Mouse (Mus musculus) forebrain, embryonic 15.5 days (tissue): ENCODE measurements around the gene Hk1. TPM values are rescaled to one million over a fixed set of nuclear protein-coding genes. Genes with fewer than 3 reads are reported as not detected.

Experiments used
- ATAC-seq: fragments of 200-750 bp; cut with Nextera tagmentation; replicated peaks from 2 replicates; pipeline ENCODE4 v1.8.0; 2017; ENCODE audit warnings: mild to moderate bottlenecking, moderate TSS enrichment, moderate library complexity
- H3K27ac ChIP-seq: fragments of 300-500 bp; sonication (generic); replicated peaks from 2 replicates; pipeline ENCODE4 v1.5.1; 2015; ENCODE audit warnings: mild to moderate bottlenecking, inconsistent platforms
- H3K27me3 ChIP-seq: fragments of 300-500 bp; sonication (generic); 2 replicates; pipeline ENCODE4 v1.6.1; 2015; ENCODE audit warnings: inconsistent platforms
- H3K36me3 ChIP-seq: fragments of 300-500 bp; sonication (generic); 2 replicates; pipeline ENCODE4 v1.6.1; 2015; ENCODE audit warnings: mild to moderate bottlenecking, inconsistent platforms
- H3K4me1 ChIP-seq: fragments of 300-500 bp; sonication (generic); 2 replicates; pipeline ENCODE4 v1.6.1; 2015; ENCODE audit warnings: inconsistent platforms
- H3K4me2 ChIP-seq: fragments of 300-500 bp; sonication (generic); replicated peaks from 2 replicates; pipeline ENCODE4 v1.6.1; 2015; ENCODE audit warnings: mild to moderate bottlenecking, inconsistent platforms
- H3K4me3 ChIP-seq: fragments of 300-500 bp; sonication (generic); 2 replicates; pipeline ENCODE4 v1.5.1; 2015; ENCODE audit warnings: mild to moderate bottlenecking, inconsistent platforms
- H3K9ac ChIP-seq: fragments of 300-500 bp; sonication (generic); replicated peaks from 2 replicates; pipeline ENCODE4 v1.6.1; 2015; ENCODE audit warnings: mild to moderate bottlenecking, inconsistent platforms
- H3K9me3 ChIP-seq: fragments of 300-500 bp; sonication (generic); 2 replicates; pipeline ENCODE4 v1.6.1; 2016; ENCODE audit warnings: inconsistent platforms
- WGBS: fragments of 180-500 bp; shearing (Covaris S2); methylation state at CpG from one replicate; pipeline ENCODE4 v1.1.7; 2015; ENCODE audit warnings: mixed read lengths; 5-methylcytosine and 5-hydroxymethylcytosine counted together
- polyA plus RNA-seq: library from polyadenylated mRNA; unstranded; fragments of >200 nt; fragmentation: Nextera tagmentation; extraction: Ambion mirVana; gene quantifications from 2 replicates; pipeline ENCODE4 v1.2.1, GENCODE M21; 2015

The Hk1 gene
- polyA plus RNA-seq, 1 experiment from 2014 or later, result 86.2 TPM

DNA sequence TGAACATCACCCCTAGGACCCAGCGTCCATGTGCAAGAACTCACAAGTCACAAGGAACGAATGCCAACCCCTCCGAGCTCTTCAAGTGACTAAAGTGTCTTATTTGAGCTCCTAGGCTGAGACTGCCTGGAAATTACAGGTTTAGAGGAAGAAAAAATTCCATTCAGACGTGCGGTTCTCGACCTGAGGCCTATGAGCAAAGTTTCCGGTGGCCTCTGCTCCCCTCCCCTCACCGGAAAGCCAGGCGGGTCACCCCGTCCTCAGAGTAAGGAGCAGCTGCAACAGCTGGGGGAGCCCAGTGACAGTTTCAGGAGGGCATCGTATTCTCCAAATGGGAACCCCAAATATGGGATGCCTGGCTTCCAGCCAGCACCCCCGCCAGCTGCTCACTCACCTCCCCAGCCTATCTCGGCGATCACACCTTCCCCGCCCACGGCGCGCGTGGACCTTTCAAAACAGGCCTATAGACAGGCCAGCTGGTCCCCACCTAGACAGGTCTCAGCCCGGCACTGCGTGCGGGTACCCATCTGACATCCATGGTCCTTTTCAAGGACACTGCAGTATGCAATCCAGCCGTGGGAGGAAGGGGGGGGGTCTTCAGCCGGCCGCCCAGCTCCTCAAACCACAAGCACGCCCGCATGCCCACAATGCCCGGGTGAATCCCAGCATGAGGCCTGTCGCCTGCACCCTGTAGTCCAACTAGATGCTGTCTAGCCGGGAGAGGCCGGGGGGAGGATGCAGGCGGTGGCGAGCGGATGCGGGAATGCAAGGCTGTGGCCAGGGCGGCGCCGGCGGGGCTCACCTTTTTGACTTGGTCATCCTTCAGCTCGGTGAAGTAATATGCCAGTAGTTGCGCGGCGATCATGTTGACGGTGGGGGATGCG, 40.3 kb downstream of the Hk1 start:
- H3K27me3 ChIP-seq, result no peaks in the 10 kb centered on the region
- WGBS, result 5% methylated on average over 45 of the region's 45 CpGs
- no peaks in the 10 kb centered on the region for H3K9me3 ChIP-seq
- H3K4me1 ChIP-seq, result peaks cover 31% of the 10 kb centered on the region
- peak; percentile 59 for ATAC-seq
- H3K27ac ChIP-seq, result peak overlapping the region; percentile 85
- H3K4me2 ChIP-seq, result peak overlapping the region; percentile 89
- peak overlapping the region; percentile 92 for H3K4me3 ChIP-seq
- H3K9ac ChIP-seq, result peak overlapping the region; percentile 61
- no peaks in the 10 kb centered on the region for H3K36me3 ChIP-seq

DNA sequence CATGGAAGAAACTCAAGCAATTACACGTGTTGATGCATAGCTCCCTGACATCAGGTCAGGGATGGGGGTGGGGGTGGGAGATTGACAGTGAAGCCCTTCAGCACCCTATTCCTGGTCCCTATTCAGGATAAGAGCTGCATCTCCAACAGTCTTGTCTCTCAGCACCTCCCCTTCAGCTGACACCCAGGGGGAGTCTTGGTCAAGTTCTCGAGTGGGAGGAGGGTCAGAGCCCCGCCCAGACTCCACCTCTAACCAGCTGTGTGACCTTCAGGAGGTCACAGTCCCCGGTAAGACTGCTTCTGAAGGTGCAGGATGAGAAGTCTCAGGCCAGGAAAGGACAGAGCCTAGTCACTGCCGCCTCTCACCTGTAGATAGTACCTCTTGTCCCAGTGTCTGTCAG, 41.1 kb downstream of the Hk1 start:
- Histone ChIP-seq H3K4me3 (peak overlapping the region; percentile 92), H3K4me1 (peaks cover 31% of the 10 kb centered on the region), H3K27me3 (no peaks in the 10 kb centered on the region), H3K27ac (no peak overlapping the region), H3K36me3 (no peaks in the 10 kb centered on the region), H3K4me2 (peak overlapping the region; percentile 89), H3K9ac (0 out of 2 replicates have a peak overlapping the region, but pooled peaks have one; percentile 61), H3K9me3 (no peaks in the 10 kb centered on the region)
- no peak for ATAC-seq
- 35% methylated on average over 5 of the region's 5 CpGs for WGBS

DNA sequence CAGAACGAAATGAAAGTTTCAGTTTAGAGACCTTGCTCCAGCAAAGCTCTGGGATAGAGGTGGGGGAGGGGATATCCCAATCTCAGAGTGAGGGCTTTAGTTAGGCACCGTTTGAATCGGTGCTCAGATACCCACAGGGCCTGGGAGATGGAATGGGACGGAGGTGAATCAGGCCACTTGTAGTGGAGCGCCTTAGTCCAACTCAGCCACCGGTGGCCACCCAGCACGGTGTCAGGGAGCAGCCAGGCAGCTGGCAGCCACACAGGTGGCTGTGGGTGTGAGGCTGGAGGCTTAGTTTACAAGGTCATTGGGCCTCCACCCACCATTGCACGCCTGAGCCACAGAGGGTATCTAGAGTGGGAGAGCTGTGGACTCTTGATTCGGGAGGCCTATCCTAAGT, 41.5 kb downstream of the Hk1 start:
- peak overlapping the region; percentile 92; the same call in 1 of the 2 replicates for H3K4me3 ChIP-seq
- peaks cover 31% of the 10 kb centered on the region for H3K4me1 ChIP-seq
- H3K4me2 ChIP-seq, result peak overlapping the region; percentile 89
- 27% methylated on average over 9 of the region's 9 CpGs for WGBS
- no peak for ATAC-seq
- H3K27ac ChIP-seq, result no peak overlapping the region
- H3K36me3 ChIP-seq, result no peaks in the 10 kb centered on the region
- no peaks in the 10 kb centered on the region for H3K9me3 ChIP-seq
- no peaks in the 10 kb centered on the region for H3K27me3 ChIP-seq
- H3K9ac ChIP-seq, result no peak overlapping the region

DNA sequence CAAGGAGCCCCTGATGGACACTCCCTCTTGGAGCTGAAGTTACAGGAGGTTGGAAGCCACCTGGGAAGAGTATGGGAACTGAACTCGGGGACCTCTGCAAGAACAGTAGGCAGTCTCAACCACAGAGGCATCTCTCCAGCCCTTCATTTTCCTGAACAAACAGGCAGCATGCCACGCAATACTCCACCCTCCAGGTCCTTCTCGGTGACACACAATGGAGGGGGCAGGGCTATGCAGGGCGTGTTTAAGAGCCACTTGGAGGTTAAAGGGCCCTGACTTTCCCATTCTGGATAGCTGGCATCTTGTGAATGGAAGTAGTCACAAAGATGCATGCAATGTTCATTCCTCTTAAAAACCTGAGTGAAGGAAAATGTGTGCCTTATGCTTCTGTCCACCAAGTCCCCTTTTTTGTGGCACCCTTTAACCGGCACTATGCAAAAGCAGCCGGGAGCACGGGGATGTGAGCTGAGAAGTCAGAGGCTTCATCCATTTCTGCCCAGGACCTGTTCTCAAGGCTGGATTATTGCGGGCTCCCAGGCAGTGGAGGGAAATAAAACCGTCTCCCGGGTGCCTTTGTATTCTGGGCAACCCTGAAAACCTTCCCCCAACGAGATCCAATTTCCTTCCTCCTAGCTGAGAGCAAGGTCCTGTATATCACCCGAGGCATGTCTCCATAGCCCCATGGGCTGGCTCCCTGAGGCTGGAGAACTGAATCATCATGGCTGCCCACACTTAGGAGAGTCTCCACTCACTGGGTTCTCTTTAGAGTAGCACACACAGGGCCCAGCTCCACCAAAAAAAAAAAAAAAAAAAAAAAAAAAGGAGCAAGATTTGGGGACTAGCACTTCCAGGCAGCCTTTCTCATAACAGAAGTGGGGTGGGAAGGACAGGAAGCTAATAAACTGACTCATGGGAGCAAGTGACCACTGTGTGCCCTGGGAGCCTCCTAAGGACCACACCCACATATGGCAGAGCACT, 42.8 kb downstream of the Hk1 start:
- H3K9me3 ChIP-seq, result no peaks in the 10 kb centered on the region
- H3K4me1 ChIP-seq, result peaks cover 31% of the 10 kb centered on the region
- H3K4me3 ChIP-seq, result no peak overlapping the region
- H3K27ac ChIP-seq, result 0 out of 2 replicates have a peak overlapping the region, but pooled peaks have one; percentile 22
- H3K27me3 ChIP-seq, result no peaks in the 10 kb centered on the region
- no peak for ATAC-seq
- no peak overlapping the region for H3K9ac ChIP-seq
- no peaks in the 10 kb centered on the region for H3K36me3 ChIP-seq
- H3K4me2 ChIP-seq, result no peak overlapping the region
- WGBS, result 18% methylated on average over 12 of the region's 12 CpGs

DNA sequence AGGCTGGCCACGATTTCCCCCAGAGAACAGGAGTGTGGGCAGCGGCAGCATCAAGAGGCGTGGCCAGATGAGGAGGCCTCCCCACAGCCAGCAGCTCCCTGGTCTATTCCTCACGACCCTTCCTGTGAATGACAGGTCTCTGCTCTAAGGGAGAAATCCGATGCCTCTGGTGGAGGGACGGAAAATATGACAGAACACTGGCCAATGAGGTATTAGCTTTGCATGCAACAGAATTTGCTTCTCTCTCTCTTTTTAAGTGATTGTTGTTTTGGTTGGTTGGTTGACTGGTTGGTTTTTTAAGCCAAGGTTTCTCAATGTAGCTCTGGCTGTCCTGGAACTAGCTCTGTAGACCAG, 44.3 kb downstream of the Hk1 start:
- no peak for ATAC-seq
- Histone ChIP-seq H3K27me3 (no peaks in the 10 kb centered on the region), H3K4me1 (peaks cover 23% of the 10 kb centered on the region), H3K36me3 (no peaks in the 10 kb centered on the region), H3K4me2 (no peak overlapping the region), H3K4me3 (no peak overlapping the region), H3K9me3 (no peaks in the 10 kb centered on the region), H3K9ac (no peak overlapping the region), H3K27ac (no peak overlapping the region)
- WGBS, result 18% methylated on average over 6 of the region's 6 CpGs

DNA sequence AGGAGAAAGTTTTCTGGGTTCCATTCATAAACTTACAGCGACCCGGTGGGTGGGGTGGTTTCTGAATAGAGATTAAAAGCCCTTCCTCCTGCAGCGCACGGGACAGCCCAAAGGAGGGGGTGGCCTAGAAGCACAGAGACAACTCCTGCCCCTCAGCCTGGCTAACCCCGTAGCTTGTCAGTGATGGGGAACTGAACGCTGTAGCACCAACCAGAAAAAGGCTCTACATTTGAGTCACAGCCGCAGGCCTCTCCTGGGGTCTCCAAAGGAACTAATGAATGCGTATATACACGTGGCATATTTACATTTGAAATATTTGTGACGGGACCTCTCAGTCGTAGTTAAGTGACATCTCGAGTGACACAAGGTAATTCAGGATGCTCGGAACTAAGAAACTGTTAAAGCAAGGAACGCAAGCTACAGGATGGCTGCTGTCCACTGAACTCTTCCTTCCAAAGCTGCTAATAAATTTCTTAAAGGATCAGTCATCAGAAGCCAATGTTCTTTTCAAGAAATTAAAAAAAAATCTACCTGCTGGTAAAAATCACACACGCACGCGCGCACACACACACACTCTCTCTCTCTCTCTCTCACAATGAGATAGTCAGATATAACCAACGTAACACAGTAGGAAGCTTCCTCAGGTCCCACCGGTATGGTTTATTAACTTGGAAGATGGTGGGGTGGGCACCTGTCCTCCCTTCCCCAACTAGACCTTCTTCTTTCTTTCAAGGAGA, 44.9 kb downstream of the Hk1 start:
- ATAC-seq, result no peak
- 34% methylated on average over 20 of the region's 20 CpGs for WGBS
- Histone ChIP-seq H3K4me2 (no peak overlapping the region), H3K27me3 (no peaks in the 10 kb centered on the region), H3K9ac (no peak overlapping the region), H3K4me3 (no peak overlapping the region), H3K4me1 (peaks cover 23% of the 10 kb centered on the region), H3K36me3 (no peaks in the 10 kb centered on the region), H3K27ac (no peak overlapping the region), H3K9me3 (no peaks in the 10 kb centered on the region)

DNA sequence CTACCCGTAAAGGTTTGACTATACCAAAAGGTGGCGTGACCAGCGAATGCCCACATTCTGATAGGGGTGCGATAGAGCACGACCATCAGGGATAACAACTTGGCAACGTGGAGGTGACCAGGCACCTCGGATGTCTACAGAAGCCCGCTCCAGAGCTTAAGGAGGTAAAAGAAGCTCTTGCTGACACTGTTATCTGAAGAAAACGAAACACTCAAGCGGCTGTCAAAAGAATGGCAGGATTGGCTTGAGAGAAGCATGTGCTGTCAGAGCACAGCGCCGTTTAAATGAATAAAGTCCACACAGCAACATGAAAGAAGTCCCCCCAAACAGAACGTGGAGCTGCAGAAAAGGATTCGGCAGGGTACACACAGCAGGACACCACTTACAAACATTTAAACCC, 46.4 kb downstream of the Hk1 start:
- H3K36me3 ChIP-seq, result no peaks in the 10 kb centered on the region
- H3K9me3 ChIP-seq, result no peaks in the 10 kb centered on the region
- H3K27me3 ChIP-seq, result no peaks in the 10 kb centered on the region
- H3K9ac ChIP-seq, result no peak overlapping the region
- no peak overlapping the region for H3K4me2 ChIP-seq
- H3K4me3 ChIP-seq, result no peak overlapping the region
- H3K27ac ChIP-seq, result no peak overlapping the region
- 71% methylated on average over 14 of the region's 14 CpGs for WGBS
- ATAC-seq, result no peak
- peaks cover 10% of the 10 kb centered on the region for H3K4me1 ChIP-seq

DNA sequence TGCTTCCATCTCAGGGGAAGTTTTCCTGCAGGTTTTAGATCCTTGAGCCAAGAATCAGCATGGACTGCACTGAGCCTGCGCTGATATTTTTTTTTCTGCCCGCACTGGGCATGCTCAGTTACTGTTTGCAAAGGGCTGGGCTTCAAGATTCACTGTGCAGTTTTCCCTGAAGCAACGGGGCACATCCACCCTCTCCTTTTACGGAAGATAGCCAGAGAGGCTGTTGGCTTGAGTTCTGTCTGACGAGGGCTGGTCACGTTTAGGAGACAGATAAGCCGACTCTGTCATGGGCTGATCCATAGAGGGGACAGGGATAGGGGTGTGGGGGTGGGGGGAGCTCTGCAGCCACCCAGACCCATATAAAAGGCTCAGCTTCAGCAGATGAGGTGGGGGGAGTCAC, 47.2 kb downstream of the Hk1 start:
- ATAC-seq, result no peak
- Histone ChIP-seq H3K9me3 (no peaks in the 10 kb centered on the region), H3K27me3 (no peaks in the 10 kb centered on the region), H3K4me2 (peak overlapping the region; percentile 5; the same call in 1 of the 2 replicates), H3K27ac (no peak overlapping the region), H3K4me3 (no peak overlapping the region), H3K4me1 (peaks cover 7% of the 10 kb centered on the region; the same call in 1 of the 2 replicates), H3K9ac (no peak overlapping the region), H3K36me3 (no peaks in the 10 kb centered on the region)
- 68% methylated on average over 7 of the region's 7 CpGs for WGBS

DNA sequence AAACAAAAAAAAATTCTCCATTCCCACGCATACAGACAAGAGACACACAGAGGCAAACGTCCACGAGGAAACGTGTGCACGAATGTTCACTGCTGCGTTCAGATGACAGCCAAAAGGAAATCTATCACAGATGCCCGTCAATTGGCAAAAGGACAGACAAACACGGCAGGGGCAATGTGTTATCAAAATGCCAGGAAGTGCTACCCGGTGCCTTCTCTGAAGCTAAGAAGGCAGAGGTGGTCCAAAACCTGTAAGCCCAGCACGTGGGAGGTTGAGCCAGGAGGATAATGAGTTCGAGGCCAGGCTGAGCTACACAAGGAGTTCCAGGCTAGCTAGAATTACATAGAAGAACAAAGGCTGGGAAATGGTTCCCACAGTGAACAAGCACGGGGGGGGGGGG, 47.9 kb downstream of the Hk1 start:
- H3K9me3 ChIP-seq, result no peaks in the 10 kb centered on the region
- ATAC-seq, result no peak
- no peak overlapping the region for H3K4me3 ChIP-seq
- no peaks in the 10 kb centered on the region for H3K27me3 ChIP-seq
- 0 out of 2 replicates have a peak, but pooled peaks cover 4% of the 10 kb centered on the region for H3K4me1 ChIP-seq
- no peaks in the 10 kb centered on the region for H3K36me3 ChIP-seq
- WGBS, result 74% methylated on average over 12 of the region's 12 CpGs
- no peak overlapping the region for H3K27ac ChIP-seq
- H3K9ac ChIP-seq, result no peak overlapping the region
- H3K4me2 ChIP-seq, result no peak overlapping the region

DNA sequence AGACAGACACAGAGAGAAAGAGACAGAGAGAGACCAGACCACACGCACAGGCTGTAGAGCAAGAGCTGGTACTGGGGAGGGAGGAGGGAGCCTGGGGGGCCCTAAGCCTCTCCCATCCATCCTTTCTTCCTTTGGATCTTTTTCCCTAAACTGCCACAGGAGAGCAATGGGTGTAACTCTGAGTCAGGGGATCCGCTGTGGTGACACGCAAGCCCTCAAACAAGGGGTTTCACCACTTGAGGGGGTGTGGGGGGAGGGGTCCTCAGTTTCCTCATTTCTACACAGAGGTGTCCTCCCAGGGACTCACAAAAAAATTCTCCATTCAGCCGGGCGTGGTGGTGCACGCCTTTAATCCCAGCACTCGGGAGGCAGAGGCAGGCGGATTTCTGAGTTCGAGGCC, 48.4 kb downstream of the Hk1 start:
- no peaks in the 10 kb centered on the region for H3K4me1 ChIP-seq
- no peak overlapping the region for H3K4me3 ChIP-seq
- H3K27me3 ChIP-seq, result no peaks in the 10 kb centered on the region
- no peak for ATAC-seq
- H3K9ac ChIP-seq, result no peak overlapping the region
- no peak overlapping the region for H3K27ac ChIP-seq
- no peaks in the 10 kb centered on the region for H3K9me3 ChIP-seq
- WGBS, result 91% methylated on average over 9 of the region's 9 CpGs
- H3K4me2 ChIP-seq, result no peak overlapping the region
- H3K36me3 ChIP-seq, result no peaks in the 10 kb centered on the region

DNA sequence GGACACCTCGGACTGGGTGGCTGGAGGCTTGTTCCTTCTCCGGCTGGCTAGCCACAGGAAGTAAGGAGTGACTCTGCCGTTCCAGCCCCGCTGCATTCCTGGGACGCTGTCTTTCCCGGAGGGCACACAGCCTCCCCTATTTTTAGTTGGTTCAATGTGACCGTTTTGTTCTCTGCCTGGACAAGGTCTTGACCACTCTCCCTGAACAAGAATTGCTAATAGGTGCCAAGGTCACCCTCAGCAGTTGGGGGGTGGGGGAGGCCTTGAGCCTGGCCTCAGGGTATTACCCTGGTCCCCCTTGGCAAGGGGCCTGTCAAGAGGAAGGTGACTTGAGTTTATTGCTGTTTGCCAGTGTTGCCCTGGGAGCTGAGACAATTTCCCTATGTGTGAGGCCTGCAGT, 49.9 kb downstream of the Hk1 start:
- Histone ChIP-seq H3K27ac (no peak overlapping the region), H3K9me3 (no peaks in the 10 kb centered on the region), H3K4me1 (no peaks in the 10 kb centered on the region), H3K36me3 (no peaks in the 10 kb centered on the region), H3K4me2 (no peak overlapping the region), H3K4me3 (no peak overlapping the region), H3K9ac (no peak overlapping the region), H3K27me3 (no peaks in the 10 kb centered on the region)
- ATAC-seq, result no peak
- 82% methylated on average over 7 of the region's 7 CpGs for WGBS
